Mouse (Mus musculus): ENCODE measurements around the gene Egfr. TPM values are rescaled to one million over a fixed set of nuclear protein-coding genes. Genes with fewer than 3 reads are reported as not detected.

Gene Egfr
- polyA plus RNA-seq, 1 experiment: 63.3 TPM

- 87% methylated on average over 6 of the region's 6 CpGs for WGBS
- TF ChIP-seq CTCF (IDR thresholded peaks at IDR 0.05; ENCODE audit: extremely low read depth, insufficient read length, insufficient replicate concordance, low read depth, low read length): no peak
- TF ChIP-seq POLR2A (IDR thresholded peaks at IDR 0.05; ENCODE audit: low read depth, low read length): no peak
Observed at GRCm38 (mm10) chr11:16957030-16957429, 205.0 kb downstream of the Egfr start.

GRCm38 (mm10) chr11:16958520-16958919 is 206.5 kb downstream of the Egfr start:
- 22% methylated on average over 1 of the region's 1 CpGs for WGBS
- Histone ChIP-seq H3K4me1 (ENCODE audit: control insufficient read depth, insufficient read depth, insufficient read length, low read length) (no peaks in the 10 kb centered on the region), H3K27me3 (ENCODE audit: control insufficient read depth, insufficient read depth, low read length) (no peaks in the 10 kb centered on the region), H3K4me3 (ENCODE audit: low read depth, low read length) (no peak overlapping the region), H3K36me3 (ENCODE audit: control insufficient read depth, insufficient read depth, low read length) (no peaks in the 10 kb centered on the region), H3K27ac (ENCODE audit: insufficient read depth, low read depth, low read length) (no peak overlapping the region)
- no peak for TF ChIP-seq CTCF (IDR thresholded peaks at IDR 0.05; ENCODE audit: extremely low read depth, insufficient read length, insufficient replicate concordance, low read depth, low read length)
- no peak for TF ChIP-seq POLR2A (IDR thresholded peaks at IDR 0.05; ENCODE audit: low read depth, low read length)

More at GRCm38 (mm10) chr11:16957030-16957429, 205.0 kb downstream of the Egfr start:
- H3K27me3 ChIP-seq (ENCODE audit: control insufficient read depth, insufficient read depth, low read length): no peaks in the 10 kb centered on the region
- H3K27ac ChIP-seq (ENCODE audit: insufficient read depth, low read depth, low read length): no peak overlapping the region
- H3K4me3 ChIP-seq (ENCODE audit: low read depth, low read length): no peak overlapping the region
- H3K36me3 ChIP-seq (ENCODE audit: control insufficient read depth, insufficient read depth, low read length): no peaks in the 10 kb centered on the region
- H3K4me1 ChIP-seq (ENCODE audit: control insufficient read depth, insufficient read depth, insufficient read length, low read length): no peaks in the 10 kb centered on the region

Other genes with a start within 250 kb of the Egfr start
- gene Sec61g, start 243.7 kb upstream of the Egfr start, polyA plus RNA-seq (2012; rRNA removed): 4.3 and 6.1 TPM in 2 replicates
- gene Fbxo48, start 199.2 kb downstream of the Egfr start, polyA plus RNA-seq (2012; rRNA removed): 0.16 and 0.18 TPM in 2 replicates

All from small intestine, adult 2 months (tissue).